Mouse (Mus musculus) MEL (cell line): ENCODE results near the gene Armc8. TPM values are rescaled to one million over a fixed set of nuclear protein-coding genes. Genes with fewer than 3 reads are reported as not detected.

Experiments
- DNase-seq: peaks from one replicate; pipeline ENCODE4 v3.0.0; 2011; ENCODE audit warnings: low read depth, low spot score
- H3K27ac ChIP-seq: 2 replicates; pipeline ENCODE4 v1.5.1; 2012; ENCODE audit warnings: low read depth, mild to moderate bottlenecking, control low read depth, low read length, moderate library complexity; ENCODE audit not compliant: control insufficient read depth
- H3K27me3 ChIP-seq, 2 experiments: fragments of 150-350 bp in 1 of 2; sonication (generic) in 1 of 2; 2 replicates each; pipeline ENCODE4 v1.6.1; 2012; ENCODE audit warnings: low read length in 2 of 2, mild to moderate bottlenecking in 2 of 2, improper control_type of control experiment in 1 of 2, moderate library complexity in 1 of 2; ENCODE audit not compliant: insufficient read depth in 2 of 2, control insufficient read depth in 1 of 2
- H3K36me3 ChIP-seq, 2 experiments: 2 replicates each; pipeline ENCODE4 v1.6.1; 2012 to 2014; ENCODE audit warnings: low read length in 2 of 2, improper control_type of control experiment in 1 of 2, inconsistent platforms in 1 of 2, mild to moderate bottlenecking in 1 of 2; ENCODE audit not compliant: insufficient read depth in 2 of 2, control insufficient read depth in 1 of 2
- H3K4me1 ChIP-seq, 2 experiments: fragments of 150-350 bp in 1 of 2; sonication (generic) in 1 of 2; 2 replicates each; pipeline ENCODE4 v1.6.1; 2012; ENCODE audit warnings: low read length in 2 of 2, improper control_type of control experiment in 1 of 2, mild to moderate bottlenecking in 1 of 2; ENCODE audit not compliant: insufficient read depth in 2 of 2, control insufficient read depth in 1 of 2
- H3K4me3 ChIP-seq, 2 experiments: fragments of 150-350 bp in 1 of 2; sonication (generic) in 1 of 2; 2 replicates each; pipeline ENCODE4 v1.5.1; 2012; ENCODE audit warnings: low read depth in 2 of 2, low read length in 2 of 2, mild to moderate bottlenecking in 2 of 2, moderate library complexity in 2 of 2, control low read depth in 1 of 2, improper control_type of control experiment in 1 of 2; ENCODE audit not compliant: control insufficient read depth in 1 of 2, insufficient read depth in 1 of 2
- H3K79me2 ChIP-seq: 2 replicates; pipeline ENCODE4 v1.6.1; 2012; ENCODE audit warnings: mild to moderate bottlenecking, low read length, moderate library complexity; ENCODE audit not compliant: control insufficient read depth, poor library complexity, insufficient read depth
- H3K9ac ChIP-seq: 2 replicates; pipeline ENCODE4 v1.6.1; 2012; ENCODE audit warnings: low read depth, mild to moderate bottlenecking, control low read depth, low read length, moderate library complexity; ENCODE audit not compliant: control insufficient read depth, poor library complexity, severe bottlenecking
- H3K9me3 ChIP-seq: fragments of 150-350 bp; sonication (generic); replicated peaks from 2 replicates; pipeline ENCODE4 v1.6.1; 2012; ENCODE audit warnings: mild to moderate bottlenecking, low read length, improper control_type of control experiment, moderate library complexity; ENCODE audit not compliant: insufficient read depth
- EP300 ChIP-seq, 2 experiments: IDR thresholded peaks; 2 replicates each; pipeline ENCODE4 v1.6.1; 2011; ENCODE audit warnings: improper control_type of control experiment in 2 of 2, low read length in 2 of 2, low read depth in 1 of 2, mild to moderate bottlenecking in 1 of 2
- GATA1 ChIP-seq: IDR thresholded peaks from 2 replicates; pipeline ENCODE4 v1.6.1; 2011; ENCODE audit warnings: low read depth, low read length, improper control_type of control experiment
- HCFC1 ChIP-seq: IDR thresholded peaks from 2 replicates; pipeline ENCODE4 v1.6.1; 2012; ENCODE audit warnings: low read depth, mild to moderate bottlenecking, inconsistent platforms, low read length, improper control_type of control experiment, moderate library complexity
- JUND ChIP-seq: IDR thresholded peaks from 2 replicates; pipeline ENCODE4 v1.6.1; 2011; ENCODE audit warnings: low read depth, mild to moderate bottlenecking, improper control_type of control experiment, low read length
- KAT2A ChIP-seq: conservative IDR thresholded peaks from 2 replicates; pipeline ENCODE4 v1.6.1; 2012; ENCODE audit warnings: low read depth, low read length, improper control_type of control experiment, inconsistent platforms
- MAX ChIP-seq: IDR thresholded peaks from 2 replicates; pipeline ENCODE4 v1.6.1; 2011; ENCODE audit warnings: low read length, improper control_type of control experiment
- MXI1 ChIP-seq: IDR thresholded peaks from 2 replicates; pipeline ENCODE4 v1.6.1; 2011; ENCODE audit warnings: mild to moderate bottlenecking, low read depth, low read length, improper control_type of control experiment
- MYB ChIP-seq: IDR thresholded peaks from 2 replicates; pipeline ENCODE4 v1.6.1; 2011; ENCODE audit warnings: mild to moderate bottlenecking, low read depth, low read length, improper control_type of control experiment
- MYC ChIP-seq: IDR thresholded peaks from 2 replicates; pipeline ENCODE4 v1.6.1; 2011; ENCODE audit warnings: low read depth, mild to moderate bottlenecking, low read length, improper control_type of control experiment, moderate library complexity
- NELFE ChIP-seq: IDR thresholded peaks from 2 replicates; pipeline ENCODE4 v1.6.1; 2011; ENCODE audit warnings: low read depth, low read length, improper control_type of control experiment
- POLR2AphosphoS2 ChIP-seq: IDR thresholded peaks from 2 replicates; pipeline ENCODE4 v1.6.1; 2011; ENCODE audit warnings: low read length, improper control_type of control experiment
- RCOR1 ChIP-seq: IDR thresholded peaks from 2 replicates; pipeline ENCODE4 v1.6.1; 2012; ENCODE audit warnings: low read depth, mild to moderate bottlenecking, inconsistent platforms, low read length, improper control_type of control experiment
- SIN3A ChIP-seq: IDR thresholded peaks from 2 replicates; pipeline ENCODE4 v1.6.1; 2012; ENCODE audit warnings: low read length, improper control_type of control experiment, inconsistent platforms
- TAL1 ChIP-seq: IDR thresholded peaks from 2 replicates; pipeline ENCODE4 v1.6.1; 2012; ENCODE audit warnings: mild to moderate bottlenecking, inconsistent platforms, low read length, moderate library complexity, mixed read lengths
- TBP ChIP-seq: IDR thresholded peaks from 2 replicates; pipeline ENCODE4 v1.8.0; 2011; ENCODE audit warnings: low read depth, low read length, improper control_type of control experiment
- ZKSCAN1 ChIP-seq: IDR thresholded peaks from 2 replicates; pipeline ENCODE4 v1.6.1; 2012; ENCODE audit warnings: low read depth, mild to moderate bottlenecking, inconsistent platforms, low read length, improper control_type of control experiment, moderate library complexity
- ZMIZ1 ChIP-seq: IDR thresholded peaks from 2 replicates; pipeline ENCODE4 v1.6.1; 2012; ENCODE audit warnings: low read depth, mild to moderate bottlenecking, inconsistent platforms, low read length, improper control_type of control experiment, moderate library complexity
- polyA plus RNA-seq, 2 experiments: library from polyadenylated mRNA; stranded (reverse) in 1 of 2; unstranded in 1 of 2; fragments of >175 nt in 1 of 2; fragments of >200 nt in 1 of 2; gene quantifications; 2 replicates each; pipeline versions ENCODE4 v1.2.1 to v1.2.4; 2012; ENCODE audit warnings: low replicate concordance in 2 of 2, low read depth in 1 of 2; ENCODE audit not compliant: insufficient read length in 2 of 2, insufficient read depth in 1 of 2, missing spikeins in 1 of 2
- total RNA-seq: library from RNA; depleted of rRNA; stranded (reverse); fragments of 300-350 nt; gene quantifications from 2 replicates; pipeline ENCODE4 v1.2.3, GENCODE M21; 2012

Armc8 gene
- total and polyA plus RNA-seq, 3 experiments, result 11.9 to 14.3 TPM; not detected in 1

GRCm38 (mm10) chr9:99569071-99569397 is 335 bp upstream of the Armc8 start:
- Histone ChIP-seq H3K27me3 (no peaks in the 10 kb centered on the region), H3K79me2 (peaks cover 28% of the 10 kb centered on the region), H3K4me3 (peak overlapping the region; percentile 83 to 92), H3K9ac (peak overlapping the region; percentile 98), H3K4me1 (peaks cover 7 to 10% of the 10 kb centered on the region in 2 experiments), H3K27ac (peak overlapping the region; percentile 100), H3K9me3 (no peaks in the 10 kb centered on the region), H3K36me3 (peaks cover 0 to 15% of the 10 kb centered on the region in 2 experiments; a peak in 2 of 4 replicates)
- no peak for DNase-seq
- TF ChIP-seq MYB (peak; percentile 32; the same call in 1 of the 2 replicates), ZKSCAN1 (no peak), MXI1 (no peak), EP300 (IDR thresholded peaks at IDR 0.05; ENCODE audit: low read depth in 1 of 2, low read length in 2 of 2) (peak in 1 of 2 experiments; percentile 31; a peak in 2 of 4 replicates), POLR2AphosphoS2 (peak; percentile 73), SIN3A (peak; percentile 76; the same call in 1 of the 2 replicates), JUND (no peak), GATA1 (peak; percentile 41; the same call in 1 of the 2 replicates), NELFE (peak; percentile 82; the same call in 1 of the 2 replicates), KAT2A (no peak), ZMIZ1 (peak; percentile 62; the same call in 1 of the 2 replicates)
- TF ChIP-seq, all 39 proteins: peak for 7

GRCm38 (mm10) chr9:99568023-99568346 is 714 bp downstream of the Armc8 start:
- Histone ChIP-seq H3K79me2 (peaks cover 38% of the 10 kb centered on the region), H3K4me1 (peaks cover 9 to 12% of the 10 kb centered on the region in 2 experiments), H3K9me3 (no peaks in the 10 kb centered on the region), H3K9ac (peak overlapping the region; percentile 100), H3K36me3 (peaks cover 0 to 23% of the 10 kb centered on the region in 2 experiments; a peak in 2 of 4 replicates), H3K27ac (peak overlapping the region; percentile 100), H3K4me3 (peak overlapping the region; percentile 83 to 92), H3K27me3 (no peaks in the 10 kb centered on the region)
- DNase-seq, result peak; percentile 64
- TF ChIP-seq SIN3A, result peak; percentile 12; the same call in 1 of the 2 replicates
- TF ChIP-seq MAX, result no peak

DNA sequence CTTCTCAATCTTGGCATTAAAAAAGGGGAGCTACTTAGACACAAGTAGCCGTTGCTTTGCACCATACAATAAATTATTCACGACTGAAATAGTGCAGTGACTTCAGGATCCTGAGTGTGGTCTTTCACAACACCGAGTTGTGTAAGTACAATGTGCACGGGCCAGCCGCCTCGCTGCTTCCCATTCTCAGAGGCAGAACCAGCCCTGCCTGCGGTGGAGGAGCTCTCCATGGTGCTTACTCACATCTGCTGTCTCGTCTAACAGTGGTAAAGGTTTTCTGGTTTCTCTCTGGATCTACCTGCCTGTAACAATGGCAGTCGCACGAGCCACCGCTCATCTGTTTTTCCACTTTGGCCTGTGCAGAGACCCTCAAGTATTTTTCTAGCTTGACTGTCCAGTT is 5.0 kb downstream of the Armc8 start:
- H3K9ac ChIP-seq, result no peak overlapping the region
- no peak overlapping the region for H3K27ac ChIP-seq
- H3K9me3 ChIP-seq, result no peaks in the 10 kb centered on the region
- peaks cover 0 to 38% of the 10 kb centered on the region in 2 experiments; a peak in 2 of 4 replicates for H3K36me3 ChIP-seq
- H3K27me3 ChIP-seq, result no peaks in the 10 kb centered on the region
- DNase-seq, result peak; percentile 91
- peaks cover 57% of the 10 kb centered on the region for H3K79me2 ChIP-seq
- TF ChIP-seq ZKSCAN1 (no peak), HCFC1 (peak; percentile 48; the same call in 1 of the 2 replicates), TAL1 (no peak), MYC (0 out of 2 replicates have a peak, but pooled peaks have one; percentile 29), RCOR1 (peak; percentile 56), TBP (0 out of 2 replicates have a peak, but pooled peaks have one; percentile 35), MXI1 (peak; percentile 100), SIN3A (peak; percentile 100), MAX (peak; percentile 79)
- H3K4me1 ChIP-seq, result peaks cover 9 to 17% of the 10 kb centered on the region in 2 experiments
- no peak overlapping the region for H3K4me3 ChIP-seq
